Mouse (Mus musculus) lung, embryonic 16.5 days (tissue): ENCODE data around the gene Abca17. TPM values are rescaled to one million over a fixed set of nuclear protein-coding genes. Genes with fewer than 3 reads are reported as not detected.

ENCODE experiments used
- ATAC-seq: fragments of 200-750 bp; cut with Nextera tagmentation; 2 replicates; pipeline ENCODE4 v1.8.0; 2017; ENCODE audit warnings: low read depth, mild to moderate bottlenecking, moderate library complexity
- H3K27ac ChIP-seq: fragments of 300-500 bp; sonication (generic); 2 replicates; pipeline ENCODE4 v1.5.1; 2014; ENCODE audit warnings: mild to moderate bottlenecking, control low read depth, low read length
- H3K27me3 ChIP-seq: fragments of 300-500 bp; sonication (generic); 2 replicates; pipeline ENCODE4 v1.6.1; 2014; ENCODE audit warnings: low read depth, low read length, mixed read lengths; ENCODE audit not compliant: control insufficient read depth, insufficient read depth
- H3K36me3 ChIP-seq: fragments of 300-500 bp; sonication (generic); 2 replicates; pipeline ENCODE4 v1.6.1; 2014; ENCODE audit warnings: low read length; ENCODE audit not compliant: control insufficient read depth, insufficient read depth
- H3K4me1 ChIP-seq: fragments of 300-500 bp; sonication (generic); replicated peaks from 2 replicates; pipeline ENCODE4 v1.6.1; 2014; ENCODE audit warnings: low read length, mixed read lengths; ENCODE audit not compliant: control insufficient read depth, insufficient read depth
- H3K4me2 ChIP-seq: fragments of 300-500 bp; sonication (generic); 2 replicates; pipeline ENCODE4 v1.6.1; 2014; ENCODE audit warnings: low read depth, low read length, control low read depth
- H3K4me3 ChIP-seq: fragments of 300-500 bp; sonication (generic); 2 replicates; pipeline ENCODE4 v1.5.1; 2014; ENCODE audit warnings: mild to moderate bottlenecking, low read length, control low read depth
- H3K9ac ChIP-seq: fragments of 300-500 bp; sonication (generic); 2 replicates; pipeline ENCODE4 v1.6.1; 2014; ENCODE audit warnings: low read length, control low read depth
- H3K9me3 ChIP-seq: fragments of 300-500 bp; sonication (generic); 2 replicates; pipeline ENCODE4 v1.6.1; 2016; ENCODE audit warnings: low read length; ENCODE audit not compliant: control insufficient read depth
- WGBS: fragments of 180-500 bp; shearing (Covaris S2); extraction: QIAGEN DNeasy Blood & Tissue Kit; methylation state at CpG from one replicate; pipeline ENCODE4 v1.1.7; 2014; 5-methylcytosine and 5-hydroxymethylcytosine counted together
- microRNA-seq: library from miRNA; unstranded; fragments of <30 nt; microRNA quantifications from one replicate; pipeline ENCODE4, GENCODE M21; 2016
- polyA plus RNA-seq: library from polyadenylated mRNA; unstranded; fragments of >200 nt; fragmentation: Nextera tagmentation; extraction: Ambion mirVana; gene quantifications from 2 replicates; pipeline ENCODE4 v1.2.1, GENCODE M21; 2015

Gene Abca17
- polyA plus RNA-seq, 1 experiment from 2014 or later, result 0.55 TPM

GRCm38 (mm10) chr17:24216836-24217235 is 134.0 kb downstream of the Abca17 start:
- 71% methylated on average over 4 of the region's 4 CpGs for WGBS
- no peak overlapping the region for H3K9ac ChIP-seq
- no peaks in the 10 kb centered on the region for H3K9me3 ChIP-seq
- ATAC-seq, result no peak
- H3K4me2 ChIP-seq, result no peak overlapping the region
- no peak overlapping the region for H3K27ac ChIP-seq
- H3K36me3 ChIP-seq, result peaks cover 14% of the 10 kb centered on the region
- H3K4me1 ChIP-seq, result peaks cover 21% of the 10 kb centered on the region
- H3K27me3 ChIP-seq, result no peaks in the 10 kb centered on the region
- no peak overlapping the region for H3K4me3 ChIP-seq

Small RNA genes lying within 50 kb of the gene (microRNA-seq; reads per million reads assigned to microRNA genes)
- gene Gm24427 (not detected), gene Mir5134 (not detected), gene Mir6965 (0.59 reads per million)

Other genes starting within 250 kb of the Abca17 start
- 33.1 and 34.9 TPM in 2 replicates for gene Pdpk1, start 200.1 kb downstream of the Abca17 start, polyA plus RNA-seq
- 30.8 TPM in 2 replicates for gene Amdhd2, start 187.3 kb downstream of the Abca17 start, polyA plus RNA-seq
- 462 and 486 TPM in 2 replicates for gene Atp6v0c, start 181.4 kb downstream of the Abca17 start, polyA plus RNA-seq
- 4.6 and 6.4 TPM in 2 replicates for gene Tbc1d24, start 145.5 kb downstream of the Abca17 start, polyA plus RNA-seq
- gene Ntn3, start 141.5 kb downstream of the Abca17 start, polyA plus RNA-seq, result 3.3 and 3.8 TPM in 2 replicates
- gene Tedc2, start 130.2 kb downstream of the Abca17 start, polyA plus RNA-seq, result 11.3 and 13.0 TPM in 2 replicates
- gene Ccnf, start 99.6 kb downstream of the Abca17 start, polyA plus RNA-seq, result 75.2 and 81.5 TPM in 2 replicates
- 40.8 and 48.4 TPM in 2 replicates for gene Abca3, start 882 bp upstream of the Abca17 start, polyA plus RNA-seq
- gene Rnps1, start 63.5 kb upstream of the Abca17 start, polyA plus RNA-seq, result 226 and 246 TPM in 2 replicates
- 97.4 and 102 TPM in 2 replicates for gene Eci1, start 75.6 kb upstream of the Abca17 start, polyA plus RNA-seq
- 1.6 and 2.8 TPM in 2 replicates for gene Dnase1l2, start 92.0 kb upstream of the Abca17 start, polyA plus RNA-seq
- gene E4f1, start 119.2 kb upstream of the Abca17 start, polyA plus RNA-seq, result 28.8 and 30.5 TPM in 2 replicates
- gene Pgp, start 119.3 kb upstream of the Abca17 start, polyA plus RNA-seq, result 43.9 and 50.6 TPM in 2 replicates
- not detected in 2 replicates for gene Bricd5, start 122.8 kb upstream of the Abca17 start, polyA plus RNA-seq
- gene Mlst8, start 128.0 kb upstream of the Abca17 start, polyA plus RNA-seq, result 28.1 and 29.8 TPM in 2 replicates
- 0.59 and 0.96 TPM in 2 replicates for gene Caskin1, start 137.5 kb upstream of the Abca17 start, polyA plus RNA-seq
- 90.9 and 93.5 TPM in 2 replicates for gene Traf7, start 176.9 kb upstream of the Abca17 start, polyA plus RNA-seq
- gene Rab26, start 183.1 kb upstream of the Abca17 start, polyA plus RNA-seq, result 2.6 and 4.9 TPM in 2 replicates
- 21.6 and 23.6 TPM in 2 replicates for gene Pkd1, start 198.8 kb upstream of the Abca17 start, polyA plus RNA-seq